Mouse (Mus musculus): ENCODE results near the gene Cd28. TPM values are rescaled to one million over a fixed set of nuclear protein-coding genes. Genes with fewer than 3 reads are reported as not detected.
A peak's percentile ranks its signal among the peaks of the same experiment; 100 is the strongest.

The Cd28 gene
- total and polyA plus RNA-seq, 3 experiments, result 1.2 to 15.6 (median 11.8) TPM

DNA sequence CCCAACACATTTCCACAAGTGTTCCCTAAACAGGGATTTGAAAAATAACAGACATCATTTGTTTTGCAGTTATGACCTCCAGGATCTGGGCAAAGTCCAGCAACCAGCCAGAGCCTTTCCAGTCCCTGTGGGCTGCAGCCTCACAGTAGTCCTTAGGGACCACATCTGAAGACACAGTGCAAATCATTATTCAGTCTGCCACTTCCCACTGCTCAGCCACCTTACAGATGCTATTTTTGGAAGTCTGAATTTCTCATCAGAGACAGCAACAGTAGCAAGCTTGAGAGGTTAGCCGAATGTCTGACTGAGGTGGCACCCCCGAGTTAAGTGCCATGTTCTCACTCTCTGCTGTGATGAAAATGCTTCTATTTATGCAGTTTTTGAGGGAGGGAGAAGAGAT, 15.3 kb downstream of the Cd28 start:
- 35% methylated on average over 2 of the region's 2 CpGs for WGBS
- TF ChIP-seq EP300 (IDR thresholded peaks at IDR 0.05; ENCODE audit: insufficient read depth, low read depth, low read length), result no peak
- no peak for TF ChIP-seq CTCF (IDR thresholded peaks at IDR 0.05)
- no peak for TF ChIP-seq POLR2A (IDR thresholded peaks at IDR 0.05; ENCODE audit: insufficient read depth, low read depth, low read length)
- peaks cover 2% of the 10 kb centered on the region for H3K36me3 ChIP-seq (ENCODE audit: control insufficient read depth, insufficient read depth, low read length)
- intact Hi-C loops (cut with DNase I), result no loop called here
- H3K9ac ChIP-seq (ENCODE audit: low read depth, low read length), result no peak overlapping the region
- H3K27ac ChIP-seq, result peak overlapping the region; percentile 8
- no peaks in the 10 kb centered on the region for H3K79me2 ChIP-seq (replicated peaks; ENCODE audit: control insufficient read depth, insufficient read depth, low read length)
- H3K27me3 ChIP-seq (ENCODE audit: control insufficient read depth, insufficient read depth, low read length), result no peaks in the 10 kb centered on the region
- peaks cover 8% of the 10 kb centered on the region for H3K4me1 ChIP-seq (ENCODE audit: control insufficient read depth, insufficient read depth, low read length)
- no peak overlapping the region for H3K4me3 ChIP-seq
- DNase-seq, result peak in 1 of 2 experiments; percentile 38

DNA sequence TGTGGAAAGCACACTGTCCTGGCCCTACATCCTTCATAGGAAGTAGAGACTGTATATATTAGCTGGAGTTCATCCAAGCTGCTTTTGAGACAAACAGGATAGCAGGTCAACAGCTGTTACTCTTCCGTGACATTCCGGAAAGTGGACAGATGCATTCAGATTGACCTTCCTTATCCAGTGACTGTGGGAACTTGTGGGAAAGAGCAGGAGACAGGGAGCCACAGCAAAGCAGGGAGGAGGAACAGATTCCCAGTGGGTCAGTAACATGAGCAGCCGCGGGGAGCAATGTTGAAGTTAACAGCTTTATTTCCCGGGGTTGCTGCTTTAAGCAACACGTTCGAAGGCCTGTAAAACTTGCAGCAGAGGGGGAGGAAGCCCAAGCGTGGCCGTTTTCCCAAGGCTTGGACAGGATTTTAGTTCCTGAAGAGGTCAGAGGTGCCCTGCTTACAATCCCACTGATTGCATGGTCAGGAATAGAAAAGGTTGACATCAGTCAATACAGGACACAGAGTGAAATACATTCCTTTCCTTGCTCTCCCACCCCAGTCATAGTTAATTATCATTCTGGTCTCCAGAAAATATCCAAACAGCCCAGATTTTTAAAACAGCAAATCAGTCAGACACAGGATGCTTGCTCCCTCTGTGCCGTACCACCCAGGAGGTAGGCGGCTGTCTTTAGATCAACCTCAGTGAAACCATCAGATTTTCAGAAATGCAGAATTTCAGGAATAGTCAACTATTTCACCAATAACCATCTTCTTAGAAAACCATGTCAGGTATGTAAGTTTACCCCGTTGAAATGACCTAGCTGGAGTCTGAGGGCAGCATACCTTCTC, 18.7 kb downstream of the Cd28 start:
- peak; percentile 56 to 65 for DNase-seq
- Histone ChIP-seq H3K4me1 (ENCODE audit: control insufficient read depth, insufficient read depth, low read length) (peaks cover 8% of the 10 kb centered on the region), H3K27ac (peak overlapping the region; percentile 62), H3K4me3 (no peak overlapping the region), H3K27me3 (ENCODE audit: control insufficient read depth, insufficient read depth, low read length) (no peaks in the 10 kb centered on the region), H3K79me2 (replicated peaks; ENCODE audit: control insufficient read depth, insufficient read depth, low read length) (no peaks in the 10 kb centered on the region), H3K36me3 (ENCODE audit: control insufficient read depth, insufficient read depth, low read length) (peaks cover 2% of the 10 kb centered on the region), H3K9ac (ENCODE audit: low read depth, low read length) (no peak overlapping the region)
- WGBS, result 29% methylated on average over 12 of the region's 12 CpGs
- TF ChIP-seq CTCF (IDR thresholded peaks at IDR 0.05) (peak; percentile 24; the same call in 1 of the 2 replicates), POLR2A (IDR thresholded peaks at IDR 0.05; ENCODE audit: insufficient read depth, low read depth, low read length) (no peak), EP300 (IDR thresholded peaks at IDR 0.05; ENCODE audit: insufficient read depth, low read depth, low read length) (peak; percentile 60)
- intact Hi-C loops (cut with DNase I), result loop anchor here (5.0 kb wide), 1 partner anchor 42 kb away; no protein-coding TSS in a partner anchor

DNA sequence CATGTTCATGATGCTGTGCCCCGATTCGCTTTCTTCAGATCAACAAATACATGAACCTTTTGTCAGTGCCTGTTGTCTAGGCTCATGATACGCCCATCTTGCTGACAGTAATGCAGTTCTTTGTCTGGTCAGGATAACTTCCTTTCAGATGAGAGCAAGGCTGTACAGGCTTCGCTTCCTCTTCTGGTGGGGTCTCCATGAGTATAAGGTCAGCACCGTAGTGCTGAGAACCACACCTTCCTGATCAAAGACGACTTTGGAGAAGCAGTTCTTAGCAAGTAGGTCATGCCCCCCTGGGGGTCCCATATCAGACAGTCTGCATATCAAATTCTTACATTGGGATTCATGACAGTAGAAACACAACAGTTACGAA, 19.3 kb downstream of the Cd28 start:
- TF ChIP-seq EP300 (IDR thresholded peaks at IDR 0.05; ENCODE audit: insufficient read depth, low read depth, low read length), result no peak
- no peak for TF ChIP-seq CTCF (IDR thresholded peaks at IDR 0.05)
- TF ChIP-seq POLR2A (IDR thresholded peaks at IDR 0.05; ENCODE audit: insufficient read depth, low read depth, low read length), result no peak
- H3K4me1 ChIP-seq (ENCODE audit: control insufficient read depth, insufficient read depth, low read length), result peaks cover 8% of the 10 kb centered on the region
- H3K27me3 ChIP-seq (ENCODE audit: control insufficient read depth, insufficient read depth, low read length), result no peaks in the 10 kb centered on the region
- intact Hi-C loops (cut with DNase I), result loop anchor here (5.0 kb wide), 1 partner anchor 41 kb away; no protein-coding TSS in a partner anchor
- H3K4me3 ChIP-seq, result no peak overlapping the region
- WGBS, result 66% methylated on average over 7 of the region's 7 CpGs
- H3K36me3 ChIP-seq (ENCODE audit: control insufficient read depth, insufficient read depth, low read length), result peaks cover 2% of the 10 kb centered on the region
- H3K27ac ChIP-seq, result peak overlapping the region; percentile 62
- no peak for DNase-seq
- H3K79me2 ChIP-seq (replicated peaks; ENCODE audit: control insufficient read depth, insufficient read depth, low read length), result no peaks in the 10 kb centered on the region
- H3K9ac ChIP-seq (ENCODE audit: low read depth, low read length), result no peak overlapping the region

DNA sequence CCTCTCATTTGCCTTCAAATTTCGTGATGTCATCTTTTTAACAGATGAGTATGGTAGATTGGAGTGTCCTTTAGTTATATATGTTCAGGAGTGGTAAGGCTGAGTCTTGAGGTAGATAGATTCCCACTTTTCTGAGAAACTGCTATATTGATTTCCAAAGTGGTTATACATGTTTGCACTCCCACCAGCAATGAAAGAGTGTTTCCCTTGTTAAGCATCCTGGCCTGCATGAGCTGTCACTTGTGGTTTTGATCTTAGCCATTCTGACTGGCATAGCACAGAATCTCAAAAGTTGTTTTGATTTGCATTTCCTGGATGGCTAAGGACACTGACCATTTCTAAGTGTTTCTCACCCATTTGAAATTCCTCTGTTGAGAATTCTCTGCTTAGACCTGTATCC, 27.7 kb downstream of the Cd28 start:
- DNase-seq, result no peak

DNA sequence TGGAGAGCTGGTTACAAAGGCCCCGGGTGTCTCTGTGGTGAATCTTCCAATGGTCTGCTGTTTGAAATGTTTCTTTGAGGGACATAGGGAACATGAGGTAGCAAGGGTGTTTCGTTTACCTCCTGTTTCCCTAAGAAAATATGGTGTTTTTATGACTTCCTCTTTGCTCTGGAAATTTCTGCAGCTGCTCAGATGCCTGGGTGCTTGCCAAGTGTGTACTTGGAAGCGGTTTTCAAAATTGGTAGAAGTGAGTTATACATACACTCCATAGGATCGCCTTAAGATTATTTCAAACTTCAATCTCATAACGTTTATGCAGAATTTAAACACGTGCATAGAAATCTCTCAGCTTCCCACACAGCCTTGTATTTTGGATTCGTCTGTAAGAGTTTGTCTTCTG, 29.1 kb downstream of the Cd28 start:
- H3K27ac ChIP-seq, result peak overlapping the region; percentile 1; the same call in 1 of the 2 replicates
- intact Hi-C loops (cut with DNase I), result loop anchor here (5.0 kb wide), 1 partner anchor 33 kb away; no protein-coding TSS in a partner anchor
- H3K9ac ChIP-seq (ENCODE audit: low read depth, low read length), result no peak overlapping the region
- H3K4me3 ChIP-seq, result no peak overlapping the region
- H3K4me1 ChIP-seq (ENCODE audit: control insufficient read depth, insufficient read depth, low read length), result peaks cover 4% of the 10 kb centered on the region; the same call in 1 of the 2 replicates
- no peaks in the 10 kb centered on the region for H3K36me3 ChIP-seq (ENCODE audit: control insufficient read depth, insufficient read depth, low read length)
- WGBS, result 36% methylated on average over 7 of the region's 7 CpGs
- peak in 1 of 2 experiments; percentile 46 for DNase-seq
- H3K79me2 ChIP-seq (replicated peaks; ENCODE audit: control insufficient read depth, insufficient read depth, low read length), result no peaks in the 10 kb centered on the region
- H3K27me3 ChIP-seq (ENCODE audit: control insufficient read depth, insufficient read depth, low read length), result no peaks in the 10 kb centered on the region
- TF ChIP-seq EP300 (IDR thresholded peaks at IDR 0.05; ENCODE audit: insufficient read depth, low read depth, low read length), result no peak
- TF ChIP-seq POLR2A (IDR thresholded peaks at IDR 0.05; ENCODE audit: insufficient read depth, low read depth, low read length), result no peak
- TF ChIP-seq CTCF (IDR thresholded peaks at IDR 0.05), result no peak

More for the DNA sequence above, 27.7 kb downstream of the Cd28 start:
- Histone ChIP-seq H3K27me3 (ENCODE audit: control insufficient read depth, insufficient read depth, low read length) (no peaks in the 10 kb centered on the region), H3K9ac (ENCODE audit: low read depth, low read length) (no peak overlapping the region), H3K27ac (no peak overlapping the region), H3K4me3 (no peak overlapping the region), H3K36me3 (ENCODE audit: control insufficient read depth, insufficient read depth, low read length) (no peaks in the 10 kb centered on the region), H3K79me2 (replicated peaks; ENCODE audit: control insufficient read depth, insufficient read depth, low read length) (no peaks in the 10 kb centered on the region), H3K4me1 (ENCODE audit: control insufficient read depth, insufficient read depth, low read length) (peaks cover 4% of the 10 kb centered on the region; the same call in 1 of the 2 replicates)
- TF ChIP-seq POLR2A (IDR thresholded peaks at IDR 0.05; ENCODE audit: insufficient read depth, low read depth, low read length) (no peak), CTCF (IDR thresholded peaks at IDR 0.05) (no peak), EP300 (IDR thresholded peaks at IDR 0.05; ENCODE audit: insufficient read depth, low read depth, low read length) (no peak)
- 83% methylated on average over 1 of the region's 1 CpGs for WGBS
- intact Hi-C loops (cut with DNase I), result loop anchor here (5.0 kb wide), 1 partner anchor 113 kb away; no protein-coding TSS in a partner anchor

DNA sequence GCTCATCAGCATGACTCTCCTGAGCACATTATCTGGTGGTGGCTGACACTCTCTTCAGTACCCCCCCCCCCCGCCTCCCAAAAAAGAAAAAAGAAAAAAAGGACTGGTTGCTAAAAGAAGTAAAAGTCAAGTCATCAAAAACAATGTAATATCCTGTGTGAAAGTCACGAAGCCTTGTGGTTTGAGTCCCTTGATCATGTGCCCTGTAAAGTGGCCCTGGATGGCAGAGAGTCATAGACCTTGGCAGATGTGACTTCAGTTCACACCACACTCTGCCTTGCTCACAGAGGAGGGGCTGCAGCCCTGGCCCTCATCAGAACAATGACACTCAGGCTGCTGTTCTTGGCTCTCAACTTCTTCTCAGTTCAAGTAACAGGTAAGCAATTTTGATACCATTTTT, 29.6 kb downstream of the Cd28 start:
- no peak for TF ChIP-seq CTCF (IDR thresholded peaks at IDR 0.05)
- no peak for TF ChIP-seq POLR2A (IDR thresholded peaks at IDR 0.05; ENCODE audit: insufficient read depth, low read depth, low read length)
- no peak for TF ChIP-seq EP300 (IDR thresholded peaks at IDR 0.05; ENCODE audit: insufficient read depth, low read depth, low read length)
- Histone ChIP-seq H3K4me1 (ENCODE audit: control insufficient read depth, insufficient read depth, low read length) (peaks cover 4% of the 10 kb centered on the region; the same call in 1 of the 2 replicates), H3K4me3 (no peak overlapping the region), H3K9ac (ENCODE audit: low read depth, low read length) (no peak overlapping the region), H3K79me2 (replicated peaks; ENCODE audit: control insufficient read depth, insufficient read depth, low read length) (no peaks in the 10 kb centered on the region), H3K36me3 (ENCODE audit: control insufficient read depth, insufficient read depth, low read length) (no peaks in the 10 kb centered on the region), H3K27me3 (ENCODE audit: control insufficient read depth, insufficient read depth, low read length) (no peaks in the 10 kb centered on the region), H3K27ac (no peak overlapping the region)
- intact Hi-C loops (cut with DNase I), result loop anchor here (5.0 kb wide), 1 partner anchor 34 kb away; no protein-coding TSS in a partner anchor
- 28% methylated on average over 2 of the region's 2 CpGs for WGBS
- DNase-seq, result peak in 1 of 2 experiments; percentile 26
